Mouse (Mus musculus): ENCODE results near the gene Phf2.
"Not testable (repeated sequence)": the region's sequence is repeated elsewhere in the genome, so short reads cannot be mapped to it uniquely, and the experiment has no call there.

Gene Phf2

DNA sequence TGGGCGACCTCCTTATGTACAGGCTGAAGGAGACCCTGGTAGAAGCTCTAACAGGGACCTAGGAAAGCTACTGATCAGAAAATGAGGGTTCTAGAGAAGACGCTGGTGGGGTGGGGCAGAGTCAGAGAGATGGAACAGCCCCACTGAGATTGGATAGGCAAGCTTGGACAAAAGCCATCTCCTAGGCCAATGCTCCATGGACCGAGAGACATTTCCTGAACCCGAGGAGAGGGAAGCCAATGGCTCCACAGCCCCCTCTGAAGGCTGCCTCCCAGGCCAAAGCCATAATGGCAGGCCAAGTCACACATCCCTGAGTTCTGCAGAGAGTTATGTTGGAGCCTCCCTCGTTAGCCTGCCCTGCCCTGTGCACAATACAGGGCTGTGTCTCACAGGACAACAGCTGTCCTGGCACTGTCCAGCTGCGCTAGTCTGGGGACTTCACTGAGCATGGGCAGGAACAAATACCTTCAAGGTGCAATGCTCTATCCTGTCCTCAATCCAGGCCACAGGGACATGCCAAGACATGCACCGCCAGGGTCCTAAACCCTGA, 60.6 kb downstream of the Phf2 start:
- CTCF ChIA-PET: no interaction called here

DNA sequence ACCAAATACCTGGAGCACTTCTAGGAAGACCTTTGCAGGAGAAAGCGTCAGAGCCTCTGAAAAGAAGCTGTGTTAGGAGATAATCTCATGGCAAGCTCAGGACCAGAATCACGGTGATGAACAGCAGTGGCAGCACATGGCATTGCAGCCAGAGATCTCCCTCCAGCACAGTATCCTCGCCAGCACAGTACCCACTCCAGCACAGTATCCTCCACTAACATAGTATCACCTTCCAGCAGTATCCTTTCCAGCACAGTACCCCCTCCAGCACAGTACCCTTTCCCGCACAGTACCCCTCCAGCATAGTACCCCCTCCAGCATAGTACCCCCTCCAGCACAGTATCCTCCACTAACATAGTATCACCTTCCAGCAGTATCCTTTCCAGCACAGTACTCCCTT, 61.3 kb downstream of the Phf2 start:
- CTCF ChIA-PET: not testable (repeated sequence)

DNA sequence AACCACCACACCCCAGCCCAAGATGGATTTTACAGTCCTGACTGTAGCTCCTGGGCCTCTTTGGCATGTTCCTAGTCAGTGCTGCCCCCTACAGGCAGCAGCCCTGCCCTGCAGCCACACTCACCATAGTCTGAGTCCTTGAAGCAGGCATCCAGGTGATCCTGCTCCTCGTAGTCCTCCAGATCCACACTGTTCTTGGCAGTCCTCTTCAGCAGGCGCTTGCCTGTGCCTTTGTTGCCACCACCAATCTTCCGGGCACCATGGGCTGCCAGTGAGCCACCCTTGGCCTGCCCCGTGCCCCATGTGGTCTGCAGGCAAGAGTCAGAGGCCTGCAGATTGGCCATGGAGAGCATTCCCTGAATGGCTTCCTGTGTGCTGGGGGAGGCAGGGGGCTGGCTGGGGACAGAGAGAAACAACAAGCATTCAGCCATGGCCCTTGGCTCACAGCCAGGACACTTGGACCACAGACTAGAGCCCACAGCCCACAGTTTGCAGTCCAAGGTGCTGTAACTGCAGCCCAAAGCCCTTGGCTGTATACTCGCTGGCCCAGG, 63.4 kb downstream of the Phf2 start:
- CTCF ChIA-PET: no interaction called here

DNA sequence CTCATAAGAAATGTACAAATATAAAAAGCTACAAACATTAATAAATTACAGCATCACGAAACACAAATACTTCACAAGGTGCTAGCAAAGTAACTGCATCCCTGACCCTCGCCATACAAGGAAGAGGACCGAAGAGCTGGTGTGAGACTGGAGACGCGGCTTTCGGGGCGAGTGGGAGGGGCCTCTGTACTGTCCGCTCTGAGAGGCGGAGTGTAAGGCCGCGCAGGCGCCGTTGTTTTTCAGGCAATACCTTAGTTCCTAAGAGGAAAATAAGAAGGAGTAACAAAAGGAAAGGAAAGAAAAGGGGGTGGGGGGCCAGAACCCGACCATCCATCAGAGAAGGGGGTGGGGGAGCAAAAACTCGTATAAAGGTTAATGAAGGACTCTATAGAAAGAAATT, 68.7 kb downstream of the Phf2 start:
- CTCF ChIA-PET: no interaction called here

DNA sequence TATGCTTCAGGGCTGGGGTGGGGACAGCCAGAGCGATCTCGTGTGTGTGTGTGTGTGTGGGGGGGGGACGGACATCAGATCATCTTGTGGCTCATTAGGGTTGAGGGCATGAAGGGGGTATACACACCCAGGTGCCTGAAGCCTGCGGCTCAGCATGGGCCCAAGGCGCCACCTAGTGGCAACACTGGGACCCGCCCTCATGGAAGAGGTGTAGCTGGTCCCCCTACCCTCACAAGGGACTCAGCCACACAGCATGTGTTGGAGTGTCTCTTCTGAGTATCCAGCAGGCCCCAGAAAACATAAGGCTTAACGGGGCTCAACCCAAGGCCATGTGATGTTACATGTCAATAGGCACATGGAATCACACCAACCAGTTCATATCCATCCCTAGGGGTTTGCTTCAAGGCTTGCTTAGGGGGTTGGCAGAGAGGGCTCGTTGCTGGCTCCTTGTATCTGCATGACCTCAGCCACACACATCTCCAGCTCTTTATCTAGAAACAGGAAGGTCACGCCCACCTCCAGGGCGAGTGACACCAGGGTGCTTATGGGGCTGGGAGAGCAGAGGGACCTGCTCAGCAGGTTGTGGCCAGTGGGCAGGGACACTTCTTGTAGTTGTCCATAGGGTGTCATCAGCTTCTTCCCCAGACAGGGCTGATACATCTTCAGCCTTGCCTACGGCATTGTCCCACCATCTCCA, 69.9 kb downstream of the Phf2 start:
- CTCF ChIA-PET: interaction anchor here (0.6 to 0.7 kb wide), 4 partner anchors 14 to 791 kb away, joined by 3 to 17 read pairs (median 8); no protein-coding TSS in a partner anchor

DNA sequence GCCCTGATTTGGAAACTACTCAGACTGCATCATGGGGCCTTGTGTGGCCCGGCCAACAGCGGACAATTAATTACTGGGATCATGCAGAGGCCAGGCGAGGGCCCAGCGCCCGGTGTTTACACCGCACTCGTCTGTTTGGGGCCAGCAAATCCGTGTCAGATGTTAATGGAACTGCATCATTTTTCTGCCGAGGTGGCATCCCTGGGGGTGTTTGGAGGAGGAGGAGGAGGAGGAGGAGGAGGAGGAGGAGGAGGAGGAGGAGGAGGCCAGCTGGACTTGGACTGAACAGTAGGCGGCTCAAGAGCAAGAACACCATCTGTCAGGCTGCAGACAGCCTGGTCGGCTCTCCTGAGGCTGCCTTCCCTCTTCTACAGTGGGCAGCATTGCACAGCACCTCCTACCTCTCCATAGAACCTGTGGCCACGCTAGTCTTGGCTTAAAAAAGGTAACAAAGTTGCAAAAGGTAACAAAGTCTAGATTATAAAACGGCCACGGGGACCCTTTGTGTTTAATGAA, 72.6 kb downstream of the Phf2 start:
- CTCF ChIA-PET: no interaction called here

DNA sequence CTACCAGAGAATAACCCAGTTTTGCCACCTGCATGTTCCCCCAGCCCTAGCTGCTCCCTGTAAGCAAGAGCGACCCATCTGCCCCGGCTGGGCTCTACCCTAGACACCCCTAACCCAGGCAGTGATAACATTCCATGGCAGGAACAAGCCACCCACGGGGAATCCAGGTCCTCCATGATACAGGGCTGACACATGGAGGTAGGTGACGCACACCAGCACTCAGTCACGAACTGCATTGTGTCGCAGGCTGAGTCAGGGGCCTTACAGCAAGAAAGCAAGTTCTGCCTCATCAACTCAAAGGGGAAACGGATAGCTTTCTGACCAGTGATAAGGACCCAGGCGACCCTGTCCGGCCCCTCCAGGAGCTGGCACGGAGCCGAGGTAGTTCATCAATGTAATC, 74.0 kb downstream of the Phf2 start:
- CTCF ChIA-PET: no interaction called here

DNA sequence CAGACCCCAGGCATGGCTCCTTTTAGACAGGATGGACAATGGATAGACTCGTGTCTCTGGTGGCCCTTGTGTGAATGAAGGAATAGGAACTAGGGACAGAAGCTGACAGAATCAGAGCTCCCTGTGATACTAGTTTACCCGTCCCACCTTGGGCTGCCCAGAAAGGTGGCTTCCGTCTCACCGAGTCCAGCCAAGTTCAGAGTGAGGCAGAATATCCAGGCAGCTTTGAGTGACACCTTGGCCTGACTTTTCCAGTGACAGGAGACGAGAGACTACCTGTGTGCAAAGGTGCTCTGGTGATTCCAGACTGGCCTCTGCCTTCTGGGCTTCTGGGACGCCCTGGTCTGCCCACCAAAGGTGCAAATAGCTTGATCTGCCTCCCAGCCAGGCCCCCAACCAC, 75.2 kb downstream of the Phf2 start:
- CTCF ChIA-PET: no interaction called here

DNA sequence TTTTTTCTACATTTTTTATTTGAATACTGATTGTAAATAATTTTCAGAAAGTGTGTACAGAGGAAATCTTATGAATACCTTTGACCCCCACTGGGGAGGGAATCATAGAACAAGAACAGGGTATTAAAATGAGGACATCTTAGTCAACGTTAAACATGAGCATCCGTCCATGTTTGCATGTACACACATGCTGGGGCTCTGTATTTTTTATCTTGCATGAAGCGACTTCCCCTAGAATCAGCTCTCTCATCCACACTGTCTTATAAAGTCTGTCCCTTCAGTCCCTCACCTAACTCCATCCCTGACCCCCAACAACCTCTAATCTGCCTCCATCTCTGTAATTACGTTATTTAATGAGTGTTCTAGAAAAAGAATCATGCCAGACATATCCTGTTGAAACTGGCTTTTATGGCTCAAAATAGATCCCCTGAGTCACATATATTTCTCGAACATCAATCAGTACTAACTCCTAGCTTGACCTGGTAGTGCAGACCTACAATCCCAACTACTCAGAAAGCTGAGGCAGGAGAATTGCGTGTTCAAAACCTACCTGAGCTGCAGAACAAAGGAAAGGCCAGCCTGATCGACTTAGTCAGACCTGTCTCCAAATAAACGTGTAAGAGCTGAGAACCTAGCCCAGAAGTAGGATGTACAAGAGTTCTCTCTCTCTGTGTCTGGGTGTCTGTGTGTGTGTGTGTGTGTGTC, 86.2 kb downstream of the Phf2 start:
- CTCF ChIA-PET: no interaction called here

DNA sequence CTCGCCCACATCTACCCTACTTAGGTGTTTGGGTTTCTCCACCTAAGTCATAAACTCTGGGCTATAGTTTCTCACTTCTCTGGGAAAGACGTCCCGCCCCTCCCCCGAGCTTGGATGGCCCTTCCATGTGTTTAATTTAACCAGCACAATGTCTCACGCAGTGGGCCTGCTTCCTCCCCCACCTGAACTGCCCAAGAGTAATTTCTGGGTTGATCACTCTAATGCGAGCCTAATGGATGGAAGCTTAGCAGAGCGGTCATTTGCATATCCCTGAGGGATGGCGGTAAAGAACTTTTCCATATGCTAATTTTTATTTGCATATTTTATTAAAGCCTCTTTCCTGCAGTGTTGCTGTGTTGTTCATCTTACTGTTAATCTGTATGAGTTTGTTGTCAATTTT, 86.8 kb downstream of the Phf2 start:
- CTCF ChIA-PET: interaction anchor here (0.7 kb wide), 1 partner anchor 17 kb away, joined by 3 read pairs; no protein-coding TSS in a partner anchor

DNA sequence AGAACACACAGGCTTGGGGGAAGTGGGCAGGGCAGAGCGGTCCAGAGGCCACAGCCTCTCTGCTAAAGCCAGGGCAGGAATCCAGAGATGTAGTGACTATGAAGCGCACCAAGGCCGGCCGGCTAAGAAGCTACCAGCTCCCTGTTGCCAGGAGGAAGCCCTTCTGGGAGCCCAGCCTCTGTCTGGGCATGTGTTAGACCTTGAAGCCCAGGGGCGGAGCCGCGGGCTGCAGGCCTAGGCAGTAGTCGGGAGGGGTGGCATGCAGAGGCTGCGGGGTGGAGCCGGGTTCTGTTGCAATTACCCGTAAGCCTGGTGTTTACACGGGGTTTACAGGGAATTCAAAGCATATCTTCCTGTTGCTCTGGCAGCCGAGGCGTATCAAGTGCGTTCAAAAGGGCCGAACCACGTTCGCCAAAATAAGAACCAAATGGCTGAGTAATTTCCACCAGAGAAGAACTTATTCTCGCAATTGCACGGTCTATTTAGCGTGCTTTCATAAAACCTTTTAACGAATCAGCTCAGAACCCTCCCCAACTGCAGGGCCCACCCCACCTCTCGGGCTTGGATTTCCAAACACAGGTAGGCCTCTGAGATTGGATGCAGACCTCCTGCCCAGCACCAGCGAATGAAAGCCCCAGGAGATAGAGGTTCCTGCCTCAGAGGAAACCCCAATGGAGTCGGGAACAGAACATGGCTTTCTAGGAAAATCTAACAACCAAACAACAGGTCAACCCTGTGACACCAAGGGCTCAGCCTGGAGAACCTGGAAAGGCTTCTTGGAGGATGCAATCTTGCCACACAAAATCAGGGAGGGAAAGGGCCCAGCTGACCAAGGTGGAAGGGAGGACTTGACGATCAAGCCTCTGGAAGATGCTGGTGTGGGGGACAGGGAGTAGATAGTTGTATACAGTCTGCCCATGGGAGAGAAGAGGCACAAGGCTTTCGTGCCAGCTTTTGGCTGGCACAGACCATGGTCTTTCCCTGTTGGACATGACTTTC, 87.9 kb downstream of the Phf2 start:
- CTCF ChIA-PET: no interaction called here

DNA sequence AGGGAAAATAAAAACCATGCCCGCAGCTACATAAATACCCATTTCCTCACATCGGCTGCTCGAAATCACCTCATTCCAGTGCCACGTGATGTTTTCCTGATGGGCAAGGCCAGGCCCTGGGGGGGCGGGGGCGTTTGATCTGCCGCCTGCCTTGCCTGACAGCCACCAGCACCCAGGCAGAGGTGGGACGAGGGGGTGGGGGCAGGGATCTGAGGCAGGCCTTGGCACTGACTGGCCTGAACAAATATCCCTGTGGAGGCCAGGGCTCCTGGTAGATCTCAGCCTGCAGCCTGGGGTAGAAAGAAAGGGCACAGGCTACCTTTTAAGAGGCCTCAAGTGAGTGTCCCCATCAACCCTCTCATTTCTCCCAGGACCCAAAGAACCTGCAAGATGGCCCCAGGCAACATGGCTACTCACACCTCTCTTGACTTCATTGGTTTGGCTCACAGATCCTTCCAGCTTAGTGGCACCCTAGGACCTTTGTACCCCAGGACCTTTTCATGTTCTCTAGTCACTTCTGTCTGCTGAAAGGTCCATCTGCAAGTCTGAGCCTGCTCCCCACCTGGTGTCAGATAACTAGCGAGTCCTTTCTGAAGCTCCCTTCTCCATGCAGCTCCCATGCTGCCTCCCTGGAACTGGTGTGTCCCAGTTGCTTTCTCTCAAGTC, 90.4 kb downstream of the Phf2 start:
- CTCF ChIA-PET: no interaction called here

DNA sequence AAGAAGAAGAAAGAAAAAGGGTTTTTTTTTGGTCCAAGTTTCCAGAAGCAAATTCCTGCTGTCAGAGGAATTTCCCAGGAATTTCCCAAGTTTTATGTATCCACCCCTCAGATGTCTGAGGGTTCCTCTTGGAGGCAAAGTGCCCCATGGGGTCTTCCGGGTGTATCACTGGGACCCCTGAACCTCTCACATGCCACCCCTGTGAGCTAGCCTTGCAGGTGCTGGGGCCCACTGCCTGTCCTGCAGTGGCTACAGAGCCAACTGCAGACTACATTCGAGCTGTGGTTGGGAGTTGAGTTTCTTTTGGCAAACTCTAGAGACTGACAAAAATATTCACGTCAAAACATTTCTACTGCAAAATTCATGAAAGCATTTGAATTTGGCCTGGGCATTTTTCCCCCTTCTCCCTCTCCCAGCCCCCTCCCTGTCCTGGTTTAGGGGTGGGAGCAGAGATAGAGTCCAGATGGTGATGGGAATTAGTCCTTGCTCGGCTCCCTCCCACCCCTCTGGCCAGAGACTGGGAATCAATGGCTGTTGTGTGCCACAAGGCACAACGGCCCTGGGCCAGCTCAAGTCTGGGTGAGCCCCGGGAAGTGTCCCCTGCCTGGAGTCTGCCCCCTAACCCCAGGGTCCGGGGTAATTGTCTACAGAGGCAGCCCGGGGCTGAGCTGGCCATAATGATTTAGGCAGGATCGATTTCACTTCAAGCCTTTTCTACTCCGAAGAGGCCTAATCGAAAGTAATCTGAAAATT, 91.2 kb downstream of the Phf2 start:
- CTCF ChIA-PET: no interaction called here

DNA sequence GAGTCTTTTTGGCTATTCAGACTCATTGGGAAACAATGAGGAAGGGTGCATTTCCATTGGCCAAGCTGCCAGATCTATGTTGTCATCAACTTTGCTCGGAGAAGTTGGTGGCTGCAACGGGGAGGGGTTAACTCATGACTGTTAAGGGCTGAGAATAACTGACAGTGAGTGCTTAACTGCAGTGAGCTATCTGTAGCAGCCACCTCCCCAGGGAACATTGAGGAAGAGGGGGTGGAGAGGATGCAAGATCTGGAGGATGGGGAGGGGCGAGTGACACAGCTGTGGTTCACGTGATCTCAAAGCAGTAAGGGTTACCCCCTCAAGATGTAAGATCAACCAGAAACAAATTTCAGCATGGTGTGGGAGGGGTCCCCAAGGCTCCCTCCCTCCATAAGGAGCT, 92.8 kb downstream of the Phf2 start:
- CTCF ChIA-PET: no interaction called here

DNA sequence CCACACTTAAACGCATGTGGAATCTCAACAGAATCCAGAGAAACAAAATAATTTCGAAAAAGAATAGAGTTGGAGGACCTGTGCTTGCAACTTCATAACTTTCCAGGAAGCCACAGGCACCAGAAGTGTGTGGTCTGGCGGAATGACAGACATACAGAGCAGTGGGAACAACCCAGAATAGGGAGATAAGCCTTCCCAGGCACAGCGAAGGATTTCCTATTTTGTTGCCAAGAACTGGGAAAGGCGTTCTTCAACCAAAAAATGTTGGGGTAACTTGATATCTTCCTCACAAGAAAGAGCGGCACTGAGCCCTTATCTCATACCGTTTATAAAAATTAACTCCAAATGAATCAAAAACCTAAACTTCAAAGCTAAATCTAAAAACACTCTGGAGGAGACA, 96.4 kb downstream of the Phf2 start:
- CTCF ChIA-PET: no interaction called here

DNA sequence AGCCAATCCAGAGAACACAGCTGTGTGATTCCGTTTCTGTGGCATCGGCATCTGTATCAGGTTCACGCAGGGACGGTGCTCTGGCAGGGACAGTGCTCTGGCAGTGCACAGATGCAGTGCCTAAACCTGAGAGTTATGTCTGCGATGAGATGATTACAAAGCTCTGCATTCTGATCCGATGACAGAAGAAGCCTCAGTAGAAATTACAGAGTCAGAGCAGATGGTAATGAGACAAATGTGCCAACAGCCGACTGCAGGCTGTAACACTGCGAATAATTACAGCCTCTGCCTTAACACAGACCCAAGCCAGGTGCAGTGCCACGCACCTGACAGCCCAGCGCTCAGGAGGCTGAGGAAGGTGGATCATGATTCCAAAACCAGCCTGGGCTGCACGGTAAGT, 102.8 kb downstream of the Phf2 start:
- CTCF ChIA-PET: no interaction called here

DNA sequence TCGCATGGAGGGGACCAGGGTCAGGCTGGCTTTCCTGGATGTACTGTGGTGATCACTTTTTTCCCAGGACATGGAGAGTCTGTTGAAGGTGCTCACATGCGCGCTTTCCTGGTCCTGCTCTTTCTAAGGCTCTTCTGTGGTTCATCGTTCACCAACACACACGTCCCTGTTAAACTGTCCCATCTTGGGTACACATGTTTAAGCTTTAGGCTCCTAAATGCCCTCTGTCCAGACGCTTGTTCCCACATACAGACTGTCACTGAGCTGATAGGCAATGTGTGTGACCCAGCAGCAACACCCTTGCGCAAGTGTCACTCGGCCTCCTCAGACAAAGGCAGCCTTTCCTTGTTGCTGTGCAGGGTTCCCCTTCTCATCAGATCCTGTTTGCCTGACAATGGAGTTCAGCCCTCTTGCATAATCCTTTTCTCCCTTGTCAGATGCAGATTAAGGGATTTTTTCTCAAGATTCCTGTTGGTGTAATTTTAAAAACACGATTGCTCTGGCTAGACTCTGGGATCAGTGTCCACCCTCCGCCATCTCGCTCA, 107.1 kb downstream of the Phf2 start:
- CTCF ChIA-PET: no interaction called here

DNA sequence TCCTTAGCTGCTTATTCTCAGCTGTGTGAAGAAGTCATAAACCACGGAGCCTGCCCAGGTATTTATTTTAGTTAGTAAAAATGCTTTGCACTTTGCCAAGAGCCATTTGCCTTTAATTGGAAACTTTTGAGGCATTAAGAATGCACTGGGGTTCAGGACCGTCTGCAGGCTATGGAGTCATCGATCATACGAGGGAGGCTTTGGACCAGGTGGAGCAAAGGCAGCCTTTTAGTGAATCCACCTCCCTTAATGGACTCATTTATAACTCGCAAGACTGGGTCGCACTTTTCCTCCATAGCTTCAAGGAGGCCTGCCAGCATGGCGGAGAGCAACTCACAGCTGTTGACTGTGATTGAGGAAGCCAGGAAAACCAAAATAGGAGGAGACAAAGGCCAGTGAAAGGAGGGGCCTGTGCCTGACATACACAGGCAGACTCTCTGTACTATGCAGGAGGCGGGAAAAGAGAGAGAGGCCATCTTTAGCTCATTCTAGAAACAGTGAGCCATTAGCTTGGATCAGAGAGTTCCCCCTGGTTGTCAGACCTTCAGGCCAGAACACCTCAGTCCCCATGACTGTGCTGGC, 110.0 kb downstream of the Phf2 start:
- CTCF ChIA-PET: no interaction called here

DNA sequence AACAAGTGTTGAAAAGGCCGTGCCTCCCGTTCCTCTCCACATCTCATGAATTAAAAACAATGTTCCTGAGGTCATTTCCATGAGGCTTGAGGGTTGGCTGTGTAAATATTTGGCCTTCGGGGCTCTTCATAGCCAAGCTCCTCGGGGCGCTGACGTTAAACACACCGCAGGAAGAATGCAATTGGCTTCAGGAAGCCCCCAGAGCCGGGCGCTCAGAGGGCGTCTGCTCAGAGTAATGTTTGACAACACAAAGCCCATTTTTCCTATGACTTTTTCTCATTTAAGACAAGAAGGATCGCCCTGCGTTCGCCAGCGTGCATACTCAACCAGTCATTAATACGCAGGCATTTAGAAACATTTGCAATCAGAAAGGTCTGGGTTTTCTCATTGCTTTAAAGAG, 114.2 kb downstream of the Phf2 start:
- CTCF ChIA-PET: no interaction called here
